Mouse (Mus musculus): ENCODE data around the gene Abo.

Gene Abo

DNA sequence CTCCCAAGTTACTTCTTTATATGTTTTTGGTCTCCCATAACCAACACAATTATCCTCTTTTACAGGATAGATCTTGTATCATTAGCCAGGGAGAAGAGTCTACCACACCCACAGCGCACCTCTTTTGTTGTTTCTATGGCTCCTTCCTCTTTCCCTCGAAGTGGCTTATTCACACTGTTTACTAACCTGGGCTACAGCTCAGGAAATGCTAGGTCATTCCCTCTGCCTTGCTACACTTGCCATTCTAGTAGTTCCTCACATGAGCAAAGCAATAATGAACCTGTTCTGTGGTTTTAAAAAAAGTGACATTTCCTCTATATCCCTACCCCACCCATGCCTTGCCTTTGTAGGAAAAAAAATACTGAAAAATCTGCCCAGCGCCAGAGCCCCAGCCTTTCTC lies 1.9 kb downstream of the Abo start:
- DNase-seq = no peak

DNA sequence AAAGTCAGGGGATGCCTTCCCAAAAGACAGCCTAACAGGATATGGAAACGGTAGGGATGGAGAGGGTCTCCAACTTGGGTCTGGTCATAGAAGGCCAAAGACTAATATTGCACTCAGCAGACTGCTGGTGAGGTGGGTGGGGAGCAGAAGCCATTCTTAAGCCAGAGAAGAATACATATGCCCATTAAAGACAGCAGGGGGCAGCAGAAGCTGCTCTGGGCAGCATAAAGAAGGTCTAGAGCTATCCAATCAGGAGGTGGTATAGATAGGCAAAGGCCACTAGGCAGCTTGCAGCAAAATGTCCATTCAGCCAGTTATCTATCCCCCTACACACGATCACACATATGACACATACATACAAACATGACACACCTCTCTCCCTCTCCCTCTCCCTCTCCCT lies 17.1 kb downstream of the Abo start:
- DNase-seq = no peak

DNA sequence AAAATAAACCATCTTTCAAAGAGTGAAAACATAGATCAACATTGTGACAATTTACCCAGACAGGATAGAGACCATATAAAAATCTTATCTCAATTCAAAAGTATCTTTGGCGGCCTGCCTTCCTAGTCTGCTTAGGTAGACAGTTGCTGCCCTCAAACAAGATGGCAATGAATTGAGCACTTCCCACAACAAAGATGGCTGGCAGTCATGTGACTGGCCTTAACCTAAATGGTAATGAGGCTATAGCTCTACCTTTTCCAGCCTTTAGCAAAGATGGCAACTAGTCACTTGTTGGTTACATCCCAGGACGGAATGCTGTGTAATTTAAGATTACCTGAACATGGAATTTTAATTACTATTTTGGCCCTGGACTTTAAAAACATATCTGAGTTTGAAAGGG lies 32.3 kb downstream of the Abo start:
- no peak for DNase-seq

DNA sequence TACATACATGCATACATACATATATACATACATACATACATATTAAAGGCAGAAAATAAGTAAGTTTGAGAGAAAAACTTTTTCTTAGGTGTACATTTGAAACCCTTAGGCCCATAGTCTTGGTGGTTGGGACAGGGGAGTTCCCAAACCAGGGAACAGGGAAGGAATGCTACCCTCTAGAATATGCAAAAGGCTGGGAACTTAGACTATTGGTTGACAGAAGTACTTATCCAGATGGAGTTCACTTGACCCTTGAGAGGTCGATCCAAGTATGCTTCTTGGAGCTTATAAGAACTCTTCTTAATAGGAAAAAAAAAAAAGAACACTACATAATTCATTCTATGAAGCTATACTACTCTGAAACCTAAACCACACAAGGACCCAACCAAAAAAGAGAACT lies 36.7 kb downstream of the Abo start:
- DNase-seq = no peak

DNA sequence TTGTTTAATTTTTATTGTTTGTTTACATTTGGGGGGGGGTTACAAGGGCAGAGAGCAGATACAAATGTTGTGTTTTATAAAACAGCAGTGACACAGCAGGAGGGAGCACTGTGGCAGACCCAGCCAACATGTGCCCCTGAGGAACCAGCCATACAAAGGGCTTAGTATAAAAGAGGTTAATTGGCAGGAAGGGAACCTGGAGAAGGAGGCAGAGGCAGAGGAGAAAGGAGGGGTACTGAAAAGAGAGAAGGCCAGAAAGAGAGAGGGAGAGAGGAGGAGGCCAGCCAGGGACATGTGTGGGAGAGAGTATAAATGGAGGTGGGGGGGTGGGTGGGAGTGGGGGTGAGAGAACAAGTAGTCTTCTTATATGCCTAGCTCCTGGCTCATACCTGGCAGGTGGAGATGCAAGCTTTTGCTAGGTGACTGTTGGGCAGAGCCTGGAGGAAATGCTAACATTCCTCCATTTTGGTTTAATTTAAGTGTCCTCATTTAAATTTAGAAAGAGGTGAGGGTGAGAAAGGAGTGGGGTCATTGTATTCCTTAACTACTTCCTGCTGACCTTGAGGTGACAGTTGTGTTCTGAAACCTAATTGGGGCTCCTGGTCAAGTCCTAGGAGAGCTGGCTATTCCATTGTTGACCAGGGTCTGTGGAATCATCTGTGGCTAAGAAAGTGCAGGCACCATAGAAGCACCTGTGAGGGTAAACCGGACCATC lies 37.4 kb downstream of the Abo start:
- no peak for DNase-seq

All from right cerebral cortex, postnatal 4 days (tissue).